Mouse (Mus musculus): Measurements from ENCODE around the gene Scnn1b.

Scnn1b gene

GRCm38 (mm10) chr7:121864858-121865585 is at the start of gene Scnn1b:
Gene Scnn1b, plus strand, starts transcription at chr7:121865038.
- in situ Hi-C loops (cut with MboI; ENCODE audit: unreplicated experiment in 2 of 2), result no loop called here

GRCm38 (mm10) chr7:121821632-121822031 is 43.2 kb upstream of the Scnn1b start:
- in situ Hi-C loops (cut with MboI; ENCODE audit: unreplicated experiment in 2 of 2), result no loop called here

- in situ Hi-C loops (cut with MboI; ENCODE audit: unreplicated experiment in 2 of 2), result no loop called here
Measured at GRCm38 (mm10) chr7:121828481-121828880, 36.4 kb upstream of the Scnn1b start.

- in situ Hi-C loops (cut with MboI; ENCODE audit: unreplicated experiment in 2 of 2), result no loop called here
Measured at GRCm38 (mm10) chr7:121835392-121835791, 29.4 kb upstream of the Scnn1b start.

GRCm38 (mm10) chr7:121836827-121837226 is 28.0 kb upstream of the Scnn1b start:
- in situ Hi-C loops (cut with MboI; ENCODE audit: unreplicated experiment in 2 of 2), result no loop called here

GRCm38 (mm10) chr7:121840810-121841209 is 24.0 kb upstream of the Scnn1b start:
- in situ Hi-C loops (cut with MboI; ENCODE audit: unreplicated experiment in 2 of 2), result no loop called here

GRCm38 (mm10) chr7:121842234-121842633 is 22.6 kb upstream of the Scnn1b start:
- in situ Hi-C loops (cut with MboI; ENCODE audit: unreplicated experiment in 2 of 2), result no loop called here

- in situ Hi-C loops (cut with MboI; ENCODE audit: unreplicated experiment in 2 of 2), result no loop called here
Measured at GRCm38 (mm10) chr7:121845964-121846363, 18.9 kb upstream of the Scnn1b start.

- in situ Hi-C loops (cut with MboI; ENCODE audit: unreplicated experiment in 2 of 2), result no loop called here
Measured at GRCm38 (mm10) chr7:121848537-121849168, 16.2 kb upstream of the Scnn1b start.

- in situ Hi-C loops (cut with MboI; ENCODE audit: unreplicated experiment in 2 of 2), result no loop called here
Measured at GRCm38 (mm10) chr7:121857177-121857884, 7.5 kb upstream of the Scnn1b start.

- in situ Hi-C loops (cut with MboI; ENCODE audit: unreplicated experiment in 2 of 2), result no loop called here
Measured at GRCm38 (mm10) chr7:121858939-121859338, 5.9 kb upstream of the Scnn1b start.

GRCm38 (mm10) chr7:121871631-121872030 is 6.8 kb downstream of the Scnn1b start:
- in situ Hi-C loops (cut with MboI; ENCODE audit: unreplicated experiment in 2 of 2), result no loop called here

GRCm38 (mm10) chr7:121873998-121874397 is 9.2 kb downstream of the Scnn1b start:
- in situ Hi-C loops (cut with MboI; ENCODE audit: unreplicated experiment in 2 of 2), result no loop called here

- in situ Hi-C loops (cut with MboI; ENCODE audit: unreplicated experiment in 2 of 2), result no loop called here
Measured at GRCm38 (mm10) chr7:121874784-121875183, 9.9 kb downstream of the Scnn1b start.

GRCm38 (mm10) chr7:121880246-121880645 is 15.4 kb downstream of the Scnn1b start:
- in situ Hi-C loops (cut with MboI; ENCODE audit: unreplicated experiment in 2 of 2), result no loop called here

GRCm38 (mm10) chr7:121890636-121891360 is 26.0 kb downstream of the Scnn1b start:
- in situ Hi-C loops (cut with MboI; ENCODE audit: unreplicated experiment in 2 of 2), result loop anchor here in 1 of 2 experiments (10.0 kb wide), 1 partner anchor 156 kb away; the partner anchor contains the start of gene Scnn1g

- in situ Hi-C loops (cut with MboI; ENCODE audit: unreplicated experiment in 2 of 2), result loop anchor here (5.0 to 10.0 kb wide), 2 partner anchors 66 to 162 kb away; partner anchors contain the start of gene Scnn1g (in 1 of the 2)
Measured at GRCm38 (mm10) chr7:121896689-121897088, 31.9 kb downstream of the Scnn1b start.

- in situ Hi-C loops (cut with MboI; ENCODE audit: unreplicated experiment in 2 of 2), result loop anchor here (5.0 to 10.0 kb wide), 2 partner anchors 63 to 165 kb away; partner anchors contain the start of gene Scnn1g (in 1 of the 2)
Measured at GRCm38 (mm10) chr7:121899311-121899710, 34.5 kb downstream of the Scnn1b start.

GRCm38 (mm10) chr7:121899940-121900339 is 35.1 kb downstream of the Scnn1b start:
- in situ Hi-C loops (cut with MboI; ENCODE audit: unreplicated experiment in 2 of 2), result loop anchor here (5.0 to 10.0 kb wide), 2 partner anchors 62 to 165 kb away; partner anchors contain the start of gene Scnn1g (in 1 of the 2)

GRCm38 (mm10) chr7:121902757-121903411 is 38.0 kb downstream of the Scnn1b start:
- in situ Hi-C loops (cut with MboI; ENCODE audit: unreplicated experiment in 2 of 2), result no loop called here
